Mouse (Mus musculus): ENCODE data around the gene Acsl4. TPM values are rescaled to one million over a fixed set of nuclear protein-coding genes. Genes with fewer than 3 reads are reported as not detected.

Acsl4 gene
- polyA plus RNA-seq, 1 experiment from 2014 or later: 25.5 TPM

DNA sequence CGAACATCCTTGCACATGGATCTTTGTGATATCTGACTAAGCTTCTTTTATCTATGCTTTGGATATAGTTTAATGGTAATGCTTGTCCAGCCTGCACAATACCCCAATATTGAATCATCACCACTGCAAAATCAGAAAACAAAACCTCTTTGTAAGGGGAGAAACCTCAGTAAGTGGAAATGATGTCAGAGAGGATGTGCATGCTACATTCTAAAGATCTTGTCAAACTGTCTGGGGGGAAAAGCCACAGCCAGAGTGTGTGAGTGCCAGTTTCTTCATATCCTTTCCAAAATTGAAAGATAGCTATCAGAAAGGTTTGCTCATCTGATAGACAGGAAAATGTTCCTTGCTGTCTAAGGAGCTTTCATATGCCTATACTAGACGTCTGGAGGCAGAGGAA is 8.3 kb upstream of the Acsl4 start:
- Histone ChIP-seq H3K9ac (ENCODE audit: low read depth, low read length) (no peak overlapping the region), H3K4me3 (ENCODE audit: low read length) (no peak overlapping the region), H3K4me1 (ENCODE audit: control insufficient read depth, insufficient read depth, low read depth, low read length) (no peaks in the 10 kb centered on the region), H3K9me3 (ENCODE audit: control insufficient read depth, low read length) (no peaks in the 10 kb centered on the region), H3K27ac (ENCODE audit: low read depth, low read length) (no peak overlapping the region), H3K27me3 (replicated peaks; ENCODE audit: control insufficient read depth, insufficient read depth, low read length) (no peaks in the 10 kb centered on the region), H3K36me3 (ENCODE audit: control insufficient read depth, insufficient read depth, low read length) (no peaks in the 10 kb centered on the region), H3K4me2 (ENCODE audit: low read length) (no peak overlapping the region)
- 61% methylated on average over 2 of the region's 2 CpGs for WGBS
- ATAC-seq: no peak

DNA sequence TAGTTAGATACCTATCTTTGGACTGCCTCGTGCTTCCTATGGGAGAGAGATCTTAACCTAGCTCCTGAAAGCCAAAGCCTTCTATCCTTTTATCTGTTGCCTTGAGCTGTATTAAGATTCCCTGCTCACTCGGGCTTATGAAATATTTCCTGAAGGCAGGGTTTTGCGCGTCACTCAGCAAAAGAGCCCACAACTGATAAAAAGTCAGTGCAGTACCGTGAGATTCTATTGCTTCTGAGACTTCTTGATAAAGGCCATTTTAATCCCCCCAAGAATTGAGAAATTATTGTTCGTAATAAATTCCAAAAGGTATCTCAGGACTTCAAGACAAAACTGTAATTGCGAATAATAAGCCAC is 552 bp upstream of the Acsl4 start:
- no peaks in the 10 kb centered on the region for H3K36me3 ChIP-seq (ENCODE audit: control insufficient read depth, insufficient read depth, low read length)
- H3K9ac ChIP-seq (ENCODE audit: low read depth, low read length): peak overlapping the region; percentile 66
- ATAC-seq: no peak
- H3K27me3 ChIP-seq (replicated peaks; ENCODE audit: control insufficient read depth, insufficient read depth, low read length): peaks cover 2% of the 10 kb centered on the region; the same call in 1 of the 2 replicates
- peak overlapping the region; percentile 66 for H3K4me2 ChIP-seq (ENCODE audit: low read length)
- WGBS: 37% methylated on average over 7 of the region's 7 CpGs
- no peaks in the 10 kb centered on the region for H3K4me1 ChIP-seq (ENCODE audit: control insufficient read depth, insufficient read depth, low read depth, low read length)
- no peaks in the 10 kb centered on the region for H3K9me3 ChIP-seq (ENCODE audit: control insufficient read depth, low read length)
- H3K4me3 ChIP-seq (ENCODE audit: low read length): peak overlapping the region; percentile 51
- peak overlapping the region; percentile 75 for H3K27ac ChIP-seq (ENCODE audit: low read depth, low read length)

GRCm38 (mm10) chrX:142389581-142390159 is 665 bp downstream of the Acsl4 start:
- 26% methylated on average over 21 of the region's 22 CpGs for WGBS
- Histone ChIP-seq H3K36me3 (ENCODE audit: control insufficient read depth, insufficient read depth, low read length) (no peaks in the 10 kb centered on the region), H3K9me3 (ENCODE audit: control insufficient read depth, low read length) (no peaks in the 10 kb centered on the region), H3K4me1 (ENCODE audit: control insufficient read depth, insufficient read depth, low read depth, low read length) (no peaks in the 10 kb centered on the region), H3K27ac (ENCODE audit: low read depth, low read length) (peak overlapping the region; percentile 70), H3K9ac (ENCODE audit: low read depth, low read length) (peak overlapping the region; percentile 66), H3K27me3 (replicated peaks; ENCODE audit: control insufficient read depth, insufficient read depth, low read length) (peaks cover 2% of the 10 kb centered on the region; the same call in 1 of the 2 replicates), H3K4me2 (ENCODE audit: low read length) (peak overlapping the region; percentile 53), H3K4me3 (ENCODE audit: low read length) (peak overlapping the region; percentile 51)
- ATAC-seq: no peak; the same call in 1 of the 2 replicates

DNA sequence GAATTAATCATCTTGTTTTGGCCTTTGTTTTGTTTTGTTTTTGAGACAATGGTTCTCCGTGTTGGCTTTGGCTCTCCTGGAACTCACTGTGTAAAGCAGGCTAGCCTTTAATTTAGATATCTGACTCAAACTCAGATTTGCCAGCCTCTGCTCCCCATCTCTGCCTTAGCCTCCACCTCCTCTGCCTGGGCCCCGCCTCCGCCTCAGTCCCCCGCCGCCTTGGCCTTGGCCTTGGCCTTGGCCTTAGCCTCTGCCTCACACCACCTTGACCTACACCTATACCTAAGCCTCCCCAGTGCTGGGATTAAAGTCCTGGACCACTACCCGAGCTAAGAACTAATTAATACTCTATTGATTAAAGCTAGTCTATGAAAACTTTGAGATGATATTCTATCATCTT is 2.2 kb downstream of the Acsl4 start:
- H3K4me3 ChIP-seq (ENCODE audit: low read length): no peak overlapping the region
- no peaks in the 10 kb centered on the region for H3K36me3 ChIP-seq (ENCODE audit: control insufficient read depth, insufficient read depth, low read length)
- no peak overlapping the region for H3K9ac ChIP-seq (ENCODE audit: low read depth, low read length)
- no peak overlapping the region for H3K27ac ChIP-seq (ENCODE audit: low read depth, low read length)
- peak overlapping the region; percentile 41 for H3K4me2 ChIP-seq (ENCODE audit: low read length)
- WGBS: 79% methylated on average over 6 of the region's 6 CpGs
- H3K4me1 ChIP-seq (ENCODE audit: control insufficient read depth, insufficient read depth, low read depth, low read length): no peaks in the 10 kb centered on the region
- ATAC-seq: no peak
- H3K27me3 ChIP-seq (replicated peaks; ENCODE audit: control insufficient read depth, insufficient read depth, low read length): peaks cover 2% of the 10 kb centered on the region; the same call in 1 of the 2 replicates
- H3K9me3 ChIP-seq (ENCODE audit: control insufficient read depth, low read length): no peaks in the 10 kb centered on the region

DNA sequence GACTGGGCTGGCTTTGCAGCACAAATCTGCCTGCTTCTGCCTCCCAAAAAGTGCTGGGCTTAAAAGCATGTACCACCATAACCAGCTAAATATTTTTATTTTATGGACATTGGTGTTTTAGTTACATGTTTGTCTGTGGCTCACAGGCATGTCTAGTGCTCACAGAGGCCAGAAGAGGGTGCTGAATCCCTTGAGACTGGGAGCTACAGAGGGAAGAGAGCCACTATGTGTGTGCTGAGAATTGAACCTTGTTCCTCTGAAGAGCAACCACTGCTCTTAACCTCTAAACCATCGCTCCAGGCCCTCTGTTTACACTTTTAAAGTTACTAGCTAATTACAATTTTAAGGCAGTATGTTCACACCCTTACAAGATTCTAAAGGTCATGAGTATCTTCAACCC is 2.7 kb downstream of the Acsl4 start:
- H3K36me3 ChIP-seq (ENCODE audit: control insufficient read depth, insufficient read depth, low read length): no peaks in the 10 kb centered on the region
- whole genome bisulfite sequencing: 75% methylated on average over 1 of the region's 1 CpGs
- no peaks in the 10 kb centered on the region for H3K4me1 ChIP-seq (ENCODE audit: control insufficient read depth, insufficient read depth, low read depth, low read length)
- no peak overlapping the region for H3K9ac ChIP-seq (ENCODE audit: low read depth, low read length)
- no peak overlapping the region for H3K4me3 ChIP-seq (ENCODE audit: low read length)
- no peaks in the 10 kb centered on the region for H3K9me3 ChIP-seq (ENCODE audit: control insufficient read depth, low read length)
- H3K4me2 ChIP-seq (ENCODE audit: low read length): no peak overlapping the region
- H3K27ac ChIP-seq (ENCODE audit: low read depth, low read length): no peak overlapping the region
- peaks cover 2% of the 10 kb centered on the region; the same call in 1 of the 2 replicates for H3K27me3 ChIP-seq (replicated peaks; ENCODE audit: control insufficient read depth, insufficient read depth, low read length)
- no peak for ATAC-seq

DNA sequence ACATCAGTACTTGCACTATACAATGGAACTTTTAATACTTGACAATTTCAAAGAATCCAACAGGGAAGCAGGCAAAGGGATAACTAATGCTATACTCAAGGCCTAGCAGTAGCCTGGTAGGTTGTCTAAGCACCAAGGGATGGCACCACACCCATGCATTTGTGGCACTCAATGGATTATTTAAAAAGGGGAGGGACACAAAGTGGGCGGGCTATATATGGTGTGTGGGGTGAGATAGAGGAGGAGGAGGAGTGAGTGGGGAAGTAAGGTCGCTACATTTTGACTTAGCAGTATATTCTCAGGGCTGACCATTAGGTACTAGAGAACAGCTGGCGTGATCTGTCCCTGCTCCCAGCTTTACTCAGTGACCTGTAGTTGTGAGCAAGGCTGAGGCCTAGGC is 5.4 kb downstream of the Acsl4 start:
- H3K27me3 ChIP-seq (replicated peaks; ENCODE audit: control insufficient read depth, insufficient read depth, low read length): no peaks in the 10 kb centered on the region; the same call in 1 of the 2 replicates
- no peaks in the 10 kb centered on the region for H3K9me3 ChIP-seq (ENCODE audit: control insufficient read depth, low read length)
- ATAC-seq: no peak
- H3K9ac ChIP-seq (ENCODE audit: low read depth, low read length): no peak overlapping the region
- H3K36me3 ChIP-seq (ENCODE audit: control insufficient read depth, insufficient read depth, low read length): no peaks in the 10 kb centered on the region
- no peak overlapping the region for H3K4me2 ChIP-seq (ENCODE audit: low read length)
- 91% methylated on average over 3 of the region's 3 CpGs for WGBS
- no peak overlapping the region for H3K4me3 ChIP-seq (ENCODE audit: low read length)
- no peaks in the 10 kb centered on the region for H3K4me1 ChIP-seq (ENCODE audit: control insufficient read depth, insufficient read depth, low read depth, low read length)
- no peak overlapping the region for H3K27ac ChIP-seq (ENCODE audit: low read depth, low read length)

DNA sequence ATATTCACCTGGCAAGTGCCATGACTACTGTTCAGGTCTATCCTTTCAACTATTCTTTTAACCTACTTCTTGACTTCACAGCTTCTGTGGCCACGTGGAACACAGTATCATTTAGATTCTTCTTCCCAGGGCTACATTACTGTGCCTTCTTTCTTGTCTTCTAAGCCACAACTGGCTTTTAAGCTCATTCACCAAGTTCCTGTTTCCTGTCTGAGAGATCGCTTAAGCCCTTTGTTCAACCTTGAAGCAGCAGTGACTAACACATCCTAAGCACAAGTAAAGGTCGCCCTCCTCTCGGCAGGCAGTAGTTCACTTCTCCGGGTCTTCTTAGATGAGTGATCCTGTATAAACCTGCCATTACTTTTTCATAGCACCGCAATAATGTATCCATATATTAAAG is 10.4 kb downstream of the Acsl4 start:
- no peaks in the 10 kb centered on the region for H3K27me3 ChIP-seq (replicated peaks; ENCODE audit: control insufficient read depth, insufficient read depth, low read length)
- no peak overlapping the region for H3K4me2 ChIP-seq (ENCODE audit: low read length)
- H3K4me3 ChIP-seq (ENCODE audit: low read length): no peak overlapping the region
- 79% methylated on average over 6 of the region's 6 CpGs for WGBS
- H3K9me3 ChIP-seq (ENCODE audit: control insufficient read depth, low read length): no peaks in the 10 kb centered on the region
- no peak overlapping the region for H3K9ac ChIP-seq (ENCODE audit: low read depth, low read length)
- no peak overlapping the region for H3K27ac ChIP-seq (ENCODE audit: low read depth, low read length)
- H3K4me1 ChIP-seq (ENCODE audit: control insufficient read depth, insufficient read depth, low read depth, low read length): no peaks in the 10 kb centered on the region
- H3K36me3 ChIP-seq (ENCODE audit: control insufficient read depth, insufficient read depth, low read length): no peaks in the 10 kb centered on the region
- ATAC-seq: no peak

DNA sequence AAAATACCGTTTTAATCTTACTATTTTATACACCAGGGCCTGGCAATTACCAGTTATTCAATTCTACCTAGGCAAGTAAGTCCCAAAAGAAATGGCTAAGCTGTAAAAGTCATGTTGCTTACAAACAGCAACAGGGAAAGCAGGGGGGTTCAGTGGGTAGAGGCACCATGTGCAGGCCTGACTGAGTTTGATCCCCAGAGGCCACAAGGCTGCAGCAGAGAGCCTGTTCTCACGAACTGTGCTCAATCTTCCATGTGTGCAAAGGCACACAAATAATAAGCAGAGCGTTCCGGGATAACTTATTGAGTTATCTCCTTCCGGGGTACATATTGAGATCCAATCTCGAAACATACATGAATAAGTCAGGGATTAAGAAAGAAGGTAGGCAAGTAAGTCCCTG is 12.3 kb downstream of the Acsl4 start:
- H3K36me3 ChIP-seq (ENCODE audit: control insufficient read depth, insufficient read depth, low read length): no peaks in the 10 kb centered on the region
- no peaks in the 10 kb centered on the region for H3K9me3 ChIP-seq (ENCODE audit: control insufficient read depth, low read length)
- no peak overlapping the region for H3K9ac ChIP-seq (ENCODE audit: low read depth, low read length)
- no peaks in the 10 kb centered on the region for H3K4me1 ChIP-seq (ENCODE audit: control insufficient read depth, insufficient read depth, low read depth, low read length)
- 78% methylated on average over 6 of the region's 6 CpGs for WGBS
- no peak overlapping the region for H3K4me3 ChIP-seq (ENCODE audit: low read length)
- H3K27ac ChIP-seq (ENCODE audit: low read depth, low read length): no peak overlapping the region
- ATAC-seq: no peak
- no peak overlapping the region for H3K4me2 ChIP-seq (ENCODE audit: low read length)
- H3K27me3 ChIP-seq (replicated peaks; ENCODE audit: control insufficient read depth, insufficient read depth, low read length): no peaks in the 10 kb centered on the region

DNA sequence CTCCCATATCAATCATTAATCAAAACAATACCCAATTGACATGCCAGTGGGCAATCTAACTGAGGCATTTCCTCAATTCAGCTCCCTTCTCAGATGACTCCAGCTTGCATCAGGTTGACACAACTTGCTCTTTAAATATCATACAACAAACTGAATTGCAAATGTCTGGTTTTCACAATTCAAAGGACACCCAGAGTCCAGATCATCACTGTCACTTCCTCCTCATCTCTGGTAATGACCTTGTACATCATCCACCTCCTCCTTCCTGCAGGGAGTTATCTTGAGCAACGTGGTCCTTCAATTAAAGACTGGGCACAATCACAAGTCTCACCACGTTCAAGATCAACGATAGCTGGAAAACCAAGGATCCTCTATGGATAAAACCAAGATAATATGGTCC is 13.0 kb downstream of the Acsl4 start:
- 77% methylated on average over 3 of the region's 3 CpGs for WGBS
- no peak overlapping the region for H3K4me2 ChIP-seq (ENCODE audit: low read length)
- H3K4me1 ChIP-seq (ENCODE audit: control insufficient read depth, insufficient read depth, low read depth, low read length): no peaks in the 10 kb centered on the region
- no peaks in the 10 kb centered on the region for H3K9me3 ChIP-seq (ENCODE audit: control insufficient read depth, low read length)
- H3K36me3 ChIP-seq (ENCODE audit: control insufficient read depth, insufficient read depth, low read length): no peaks in the 10 kb centered on the region
- no peak for ATAC-seq
- H3K4me3 ChIP-seq (ENCODE audit: low read length): no peak overlapping the region
- H3K27ac ChIP-seq (ENCODE audit: low read depth, low read length): no peak overlapping the region
- no peaks in the 10 kb centered on the region for H3K27me3 ChIP-seq (replicated peaks; ENCODE audit: control insufficient read depth, insufficient read depth, low read length)
- H3K9ac ChIP-seq (ENCODE audit: low read depth, low read length): no peak overlapping the region

- Histone ChIP-seq H3K9ac (ENCODE audit: low read depth, low read length) (no peak overlapping the region), H3K36me3 (ENCODE audit: control insufficient read depth, insufficient read depth, low read length) (no peaks in the 10 kb centered on the region), H3K27ac (ENCODE audit: low read depth, low read length) (no peak overlapping the region), H3K9me3 (ENCODE audit: control insufficient read depth, low read length) (no peaks in the 10 kb centered on the region), H3K27me3 (replicated peaks; ENCODE audit: control insufficient read depth, insufficient read depth, low read length) (no peaks in the 10 kb centered on the region), H3K4me2 (ENCODE audit: low read length) (no peak overlapping the region), H3K4me1 (ENCODE audit: control insufficient read depth, insufficient read depth, low read depth, low read length) (no peaks in the 10 kb centered on the region), H3K4me3 (ENCODE audit: low read length) (no peak overlapping the region)
- ATAC-seq: no peak
- WGBS: 84% methylated on average over 3 of the region's 3 CpGs
Measured at GRCm38 (mm10) chrX:142376747-142377146, 13.6 kb downstream of the Acsl4 start.
